Mouse (Mus musculus) urinary bladder, adult 18-20 months (tissue): Measurements from ENCODE around the gene Ttc39a.

Source experiments
- DNase-seq, 2 experiments: peaks; one replicate each; pipeline ENCODE4 v3.0.0; 2022; ENCODE audit warnings: low spot score in 2 of 2, mixed read lengths in 2 of 2

The Ttc39a gene

DNA sequence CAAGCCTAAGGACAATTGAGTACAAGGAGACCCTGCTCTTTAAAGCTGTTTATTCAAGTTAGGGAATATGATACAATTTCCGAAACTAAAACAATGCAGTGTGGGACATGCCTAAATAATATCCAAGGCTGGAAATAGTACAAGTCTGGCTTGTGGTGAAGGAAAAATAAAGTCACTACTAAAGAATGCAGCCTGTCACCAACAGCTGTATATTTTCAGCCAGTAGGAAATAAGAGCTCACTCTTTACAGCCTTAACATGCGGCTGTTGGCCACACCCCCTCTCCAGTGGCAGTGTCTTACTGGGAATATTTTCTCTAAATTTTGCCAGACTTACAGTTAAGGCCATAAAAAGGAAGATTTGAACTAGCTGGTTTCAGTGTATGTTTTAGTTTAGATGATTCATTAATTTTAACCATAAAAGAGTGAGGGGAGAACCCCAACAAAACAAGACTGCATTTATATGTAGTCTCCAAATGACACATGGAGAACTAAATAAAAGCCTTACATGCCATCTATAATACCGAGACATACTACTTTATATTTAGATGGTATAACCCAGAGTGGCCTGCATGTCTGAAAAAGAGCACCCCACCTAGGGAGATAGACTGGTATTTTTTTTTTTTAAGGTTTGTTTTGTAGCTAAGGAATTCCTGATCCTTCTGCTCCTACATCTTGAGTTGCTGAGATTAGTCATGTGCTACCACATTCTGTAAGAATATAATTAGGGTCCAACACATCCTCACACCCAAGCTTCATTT is 54.2 kb downstream of the Ttc39a start:
- DNase-seq: no peak

DNA sequence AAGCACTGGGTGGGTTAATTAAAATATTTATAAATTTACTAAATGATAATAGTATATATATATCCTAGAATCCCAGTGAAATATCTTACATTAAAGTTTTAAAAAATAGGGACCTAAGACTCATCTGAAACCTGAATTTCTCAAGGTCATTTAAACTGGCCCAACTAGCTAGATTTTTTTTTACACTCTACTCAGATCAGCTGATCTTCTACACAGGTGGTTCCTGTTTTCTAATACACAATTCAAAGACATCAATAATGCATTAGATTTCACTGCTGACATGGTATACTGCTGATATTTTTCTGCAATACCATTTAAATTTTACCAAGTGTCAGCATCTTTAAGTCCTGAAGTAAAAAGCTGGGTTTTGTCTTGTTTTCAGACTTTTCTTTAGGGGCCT is 57.5 kb downstream of the Ttc39a start:
- DNase-seq: no peak

DNA sequence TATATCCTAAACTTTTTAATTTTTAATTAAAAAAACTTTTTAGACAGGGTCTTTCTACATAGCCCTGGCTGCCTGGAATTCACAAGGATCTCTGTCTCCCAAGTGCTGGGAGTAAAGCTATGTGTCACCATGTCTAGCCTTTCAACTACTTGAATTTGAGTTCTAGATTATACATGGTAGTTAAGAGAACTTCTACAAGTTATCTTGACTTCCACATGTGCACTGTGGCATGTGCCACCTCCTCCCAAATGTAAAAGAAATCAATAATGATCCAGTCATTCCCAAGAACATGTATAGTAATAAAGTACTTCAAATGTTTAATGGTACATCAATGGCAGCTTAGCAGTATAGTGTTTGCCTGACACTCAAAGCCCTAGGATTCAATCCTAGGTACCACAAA is 61.3 kb downstream of the Ttc39a start:
- no peak for DNase-seq

DNA sequence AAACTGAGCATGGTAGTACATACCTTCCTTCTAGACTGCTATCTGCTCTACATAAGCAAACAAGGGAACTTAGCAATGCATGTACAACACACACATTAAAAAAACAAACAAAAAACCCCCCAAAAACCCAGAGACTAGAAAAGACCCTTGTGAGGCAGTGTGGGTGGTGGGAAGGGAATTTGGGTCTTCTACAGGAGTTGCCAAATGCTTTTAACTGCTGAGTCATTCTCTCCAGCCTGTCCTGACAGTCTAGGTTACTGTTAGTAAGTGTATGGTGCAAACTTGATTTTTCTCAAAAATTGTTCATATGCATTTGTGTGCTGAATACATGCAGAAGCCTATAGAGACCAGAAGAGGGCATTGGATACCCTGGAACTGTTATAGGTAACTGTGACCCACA is 65.2 kb downstream of the Ttc39a start:
- DNase-seq: no peak

DNA sequence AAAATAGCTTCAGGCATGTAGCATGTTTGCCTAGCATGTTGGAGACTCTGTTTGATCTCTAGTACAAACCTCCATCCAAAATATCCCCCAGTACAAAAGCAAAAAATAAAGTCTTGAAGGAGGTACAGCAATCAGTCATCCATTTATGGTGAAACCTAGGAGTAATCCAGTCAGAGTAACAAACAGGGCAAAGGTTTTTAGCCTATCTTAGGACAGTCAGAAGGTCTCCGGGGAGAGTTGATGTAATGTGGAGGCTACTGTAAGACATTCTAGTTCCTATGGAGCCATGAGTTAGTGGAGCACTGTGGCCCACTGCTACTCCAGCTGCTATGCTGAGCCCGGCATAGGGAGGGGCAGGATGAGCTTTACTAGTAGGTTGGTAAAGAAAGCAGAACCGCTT is 66.1 kb downstream of the Ttc39a start:
- no peak for DNase-seq

DNA sequence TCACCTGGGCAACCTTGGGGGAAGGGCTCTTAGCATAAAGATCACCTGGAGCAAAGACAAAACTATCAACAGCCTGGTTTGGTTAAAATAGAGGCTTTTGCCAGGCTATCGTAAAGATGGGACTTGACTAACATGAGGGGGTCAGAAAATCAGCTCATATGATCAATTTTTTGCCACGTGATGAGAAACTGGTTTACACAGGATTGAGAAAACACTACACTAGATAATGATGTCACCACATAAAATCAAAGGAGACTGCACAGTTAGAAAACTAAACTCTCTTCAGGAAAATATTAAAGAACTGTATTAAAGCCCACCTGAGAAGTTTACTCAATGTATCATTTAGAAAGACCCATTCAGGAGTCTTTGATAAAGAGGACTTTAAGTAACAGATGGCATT is 68.7 kb downstream of the Ttc39a start:
- DNase-seq: no peak

DNA sequence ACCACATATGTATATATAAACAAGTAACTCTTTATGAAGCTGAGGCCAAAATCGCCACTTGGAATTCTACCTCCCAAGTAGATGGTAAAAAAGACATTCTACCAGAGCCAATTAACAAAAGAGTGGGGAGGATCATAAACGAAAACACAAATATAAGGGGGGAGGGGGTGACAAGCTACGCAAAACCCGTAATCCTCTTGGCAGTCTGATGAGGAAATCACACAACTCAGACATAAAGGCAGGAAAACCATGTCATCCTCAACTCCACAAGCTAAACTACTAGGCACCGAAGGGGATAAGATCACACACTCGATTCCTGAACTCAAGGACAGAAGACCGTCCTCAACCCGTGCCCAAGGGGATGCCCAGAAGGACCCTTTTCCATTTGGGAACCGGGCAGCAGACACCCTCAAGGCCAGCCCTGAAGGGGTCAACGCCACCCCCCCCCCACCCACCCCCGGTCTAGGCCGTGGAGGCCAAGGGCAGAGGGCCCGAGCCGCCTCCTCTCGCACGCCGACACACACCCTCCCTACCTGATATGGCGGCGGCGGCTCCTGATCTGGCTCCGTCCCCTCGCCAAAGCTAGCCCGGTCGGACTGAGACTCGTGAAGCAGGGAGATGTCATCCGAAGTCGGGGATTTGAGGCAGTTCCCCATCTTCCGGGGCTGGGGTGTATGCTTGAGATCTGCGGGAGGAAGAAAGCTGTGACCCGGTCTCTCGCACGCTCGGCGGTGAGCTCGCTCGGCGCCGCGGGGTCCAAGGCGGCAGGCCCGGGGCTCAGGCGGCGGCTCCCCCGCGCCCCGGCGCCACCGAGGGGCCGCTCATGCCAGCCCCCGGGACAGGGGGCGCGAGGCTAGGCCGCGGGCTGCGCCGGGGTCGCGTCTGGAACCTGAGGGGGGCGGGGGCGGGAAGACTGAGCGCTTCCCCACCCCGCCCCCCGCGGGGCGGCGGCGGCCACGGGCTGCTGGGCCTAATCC is 69.4 kb downstream of the Ttc39a start:
- peak; percentile 29 to 61 for DNase-seq

DNA sequence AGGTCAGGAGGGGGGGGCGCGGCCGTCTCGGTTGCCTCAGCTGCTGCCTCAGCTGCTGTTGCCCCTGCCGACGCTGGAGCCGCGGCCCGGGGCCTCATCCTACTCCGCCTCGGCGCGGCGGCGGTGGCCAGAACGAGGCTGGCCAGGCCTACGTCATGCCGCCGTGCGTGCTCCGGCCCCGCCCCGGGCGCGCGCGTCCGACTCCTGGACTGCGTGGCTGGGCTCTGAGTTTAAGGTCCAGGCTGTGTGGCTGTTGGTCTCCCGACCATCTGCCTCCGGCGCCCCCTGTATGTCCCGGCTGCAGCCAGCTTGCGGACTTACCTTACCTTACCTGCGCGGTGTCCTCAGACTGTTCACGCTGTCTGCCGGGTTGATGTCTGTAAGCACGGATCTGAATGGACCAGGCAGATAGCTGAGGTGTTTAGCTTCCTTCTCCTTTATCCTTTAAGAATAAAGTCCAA is 70.2 kb downstream of the Ttc39a start:
- DNase-seq: peak; percentile 87 to 90

DNA sequence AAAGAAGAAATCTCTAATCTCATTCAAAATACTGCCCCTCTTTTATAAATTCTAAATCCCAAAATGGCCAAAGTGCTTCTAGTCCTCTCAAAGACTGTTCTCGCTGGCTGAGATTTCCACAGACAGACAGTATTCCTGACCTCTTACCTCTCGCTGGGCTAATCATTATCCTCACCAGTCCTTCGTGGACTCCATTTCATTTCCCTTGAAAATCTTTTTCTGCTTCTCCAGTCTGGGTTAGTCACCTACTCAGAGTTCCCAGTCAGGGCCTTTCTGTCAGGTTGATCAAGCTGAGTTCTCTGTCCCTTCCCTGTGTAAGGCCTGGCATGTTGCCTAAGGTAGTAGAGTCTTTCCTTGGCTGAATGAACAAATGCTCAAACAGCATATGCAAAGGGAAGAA is 71.0 kb downstream of the Ttc39a start:
- no peak for DNase-seq

DNA sequence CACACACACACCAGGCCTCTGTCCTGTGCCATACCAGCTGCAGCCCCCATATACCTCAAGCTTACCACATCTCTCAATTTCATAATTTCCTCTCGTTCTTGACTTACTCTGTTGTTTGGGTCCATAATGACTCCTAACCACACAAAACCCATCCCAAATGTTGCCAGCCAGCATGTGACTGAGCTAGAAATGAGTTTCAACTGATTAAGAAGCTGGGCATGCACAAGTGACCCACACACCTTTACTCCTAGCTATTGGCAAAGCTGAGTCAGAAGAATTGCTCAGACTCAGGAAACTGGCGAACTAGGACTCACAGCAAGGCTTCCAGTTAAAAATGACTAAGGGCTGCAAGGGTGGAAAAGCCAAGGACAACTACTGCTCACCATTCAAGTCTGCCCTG is 75.0 kb downstream of the Ttc39a start:
- no peak for DNase-seq

DNA sequence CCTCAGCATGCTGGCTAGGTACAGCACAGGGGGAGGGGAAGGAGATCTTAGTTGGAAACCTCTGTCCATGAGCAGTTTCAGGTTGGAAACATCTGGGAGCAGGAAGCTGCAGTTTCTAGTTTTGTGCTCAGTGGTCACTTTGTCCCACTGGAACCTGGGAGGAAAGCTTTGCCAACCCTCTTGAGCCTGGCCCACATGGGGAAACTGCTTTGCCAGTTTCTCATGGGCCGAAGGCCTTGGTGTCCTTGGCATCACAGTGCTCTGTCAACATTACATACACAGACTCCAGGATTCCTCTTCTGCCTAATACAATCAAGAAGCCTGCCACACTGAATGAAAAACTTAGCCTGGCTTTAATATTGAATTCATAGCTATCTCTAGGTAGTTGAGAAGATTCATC is 76.3 kb downstream of the Ttc39a start:
- DNase-seq: no peak

DNA sequence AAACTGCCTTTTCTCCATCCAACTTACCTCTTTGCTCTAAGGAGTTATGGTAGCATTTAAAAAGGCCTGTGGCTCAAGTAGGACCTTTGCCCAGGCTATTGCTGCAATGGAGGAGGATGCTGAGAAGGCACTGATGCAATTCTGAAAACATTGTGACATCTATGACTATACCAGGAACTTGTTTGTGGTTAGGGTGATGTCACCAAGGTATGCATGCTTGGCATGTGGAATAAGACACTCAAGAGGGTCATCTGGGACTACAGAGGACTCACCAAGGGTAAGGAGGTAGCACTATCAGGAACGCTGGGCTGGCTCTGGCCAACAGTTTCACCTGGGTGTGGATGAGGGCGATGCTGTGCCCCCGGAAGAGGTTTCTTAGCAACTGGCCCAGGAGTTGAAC is 78.2 kb downstream of the Ttc39a start, which contains the start of gene Rnf11:
Gene Rnf11, minus strand, starts transcription at position 108 of the 400 bp plus-strand sequence.
- no peak for DNase-seq

DNA sequence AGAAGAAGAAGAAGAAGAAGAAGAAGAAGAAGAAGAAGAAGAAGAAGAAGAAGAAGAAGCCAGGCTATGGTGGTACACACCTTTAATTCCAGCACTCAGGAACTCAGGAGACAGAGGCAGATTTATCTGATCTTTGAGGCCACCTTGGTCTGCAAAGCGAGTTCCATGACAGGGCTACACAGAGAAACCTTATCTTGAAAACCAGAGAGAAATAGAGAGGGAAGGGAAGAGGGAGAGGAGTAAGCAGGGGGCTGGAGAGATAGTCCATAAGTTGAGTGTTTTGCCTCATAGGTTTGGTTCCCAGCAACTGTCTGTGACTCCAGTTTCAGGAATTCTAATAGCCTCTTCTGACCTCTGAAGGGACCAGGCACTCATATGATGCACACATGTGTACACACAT is 82.4 kb downstream of the Ttc39a start:
- DNase-seq: no peak

DNA sequence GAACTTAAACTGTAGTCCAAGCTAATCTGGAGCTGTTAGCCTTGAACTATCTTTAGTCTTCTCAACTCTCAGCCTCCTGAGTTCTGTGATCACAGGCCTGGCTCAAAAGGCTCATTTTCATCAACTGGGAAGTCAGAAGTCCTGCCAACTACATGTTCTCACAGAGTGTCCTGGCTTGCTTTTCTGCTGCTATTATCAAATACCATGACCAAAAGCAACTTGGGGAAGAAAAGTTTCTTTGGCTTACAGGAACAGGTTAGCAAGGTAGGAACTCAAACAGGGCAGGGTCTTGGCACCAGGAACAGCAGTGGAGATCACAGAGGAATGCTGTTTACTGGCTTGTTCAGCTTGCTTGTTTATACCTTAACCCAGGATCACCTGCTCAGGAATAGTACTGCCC is 87.2 kb downstream of the Ttc39a start:
- DNase-seq: no peak
